Mouse (Mus musculus) spleen, adult 2 months (tissue): ENCODE results near the gene Coro1b. TPM values are rescaled to one million over a fixed set of nuclear protein-coding genes. Genes with fewer than 3 reads are reported as not detected.

Experiments used
- DNase-seq, 2 experiments: peaks; one replicate each; pipeline versions ENCODE4 v3.0.0 to v3.0.0-alpha.2; 2012 to 2021; ENCODE audit warnings: low spot score in 2 of 2, low read depth in 1 of 2
- H3K27ac ChIP-seq: fragments of 200-500 bp; 2 replicates; pipeline ENCODE4 v1.5.1; 2012; ENCODE audit warnings: low read length, inconsistent platforms; ENCODE audit not compliant: insufficient read depth
- H3K27me3 ChIP-seq: fragments of 200-500 bp; 2 replicates; pipeline ENCODE4 v1.6.1; 2012; ENCODE audit warnings: mild to moderate bottlenecking, moderate library complexity, low read length, inconsistent platforms; ENCODE audit not compliant: control insufficient read depth, insufficient read depth
- H3K36me3 ChIP-seq: fragments of 200-500 bp; 2 replicates; pipeline ENCODE4 v1.6.1; 2012; ENCODE audit warnings: mild to moderate bottlenecking, low read length, inconsistent platforms; ENCODE audit not compliant: control insufficient read depth, insufficient read depth
- H3K4me1 ChIP-seq: fragments of 200-500 bp; 2 replicates; pipeline ENCODE4 v1.6.1; 2011; ENCODE audit warnings: inconsistent platforms; ENCODE audit not compliant: control insufficient read depth, insufficient read depth, insufficient read length
- H3K4me3 ChIP-seq: fragments of 200-500 bp; 2 replicates; pipeline ENCODE4 v1.5.1; 2011; ENCODE audit warnings: mild to moderate bottlenecking, inconsistent platforms; ENCODE audit not compliant: insufficient read depth, insufficient read length; ENCODE audit errors: extremely low read depth
- CTCF ChIP-seq: fragments of 200-500 bp; IDR thresholded peaks from 2 replicates; pipeline ENCODE4 v1.5.1; 2011; ENCODE audit warnings: mild to moderate bottlenecking, inconsistent platforms; ENCODE audit not compliant: insufficient read depth, insufficient read length, insufficient replicate concordance; ENCODE audit errors: extremely low read depth
- POLR2A ChIP-seq: fragments of 200-500 bp; IDR thresholded peaks from 2 replicates; pipeline ENCODE4 v1.6.1; 2011; ENCODE audit warnings: low read depth, low read length, inconsistent platforms
- WGBS: fragments of 180-500 bp; shearing (Covaris S2); methylation state at CpG from one replicate; pipeline ENCODE4 v1.1.7; 2018; 5-methylcytosine and 5-hydroxymethylcytosine counted together
- polyA plus RNA-seq: library from polyadenylated mRNA; depleted of rRNA; stranded (reverse); fragments of >200 nt; gene quantifications from 2 replicates; pipeline ENCODE4 v1.2.3, GENCODE M21; 2012

Coro1b gene
- polyA plus RNA-seq, 1 experiment: 386 TPM

DNA sequence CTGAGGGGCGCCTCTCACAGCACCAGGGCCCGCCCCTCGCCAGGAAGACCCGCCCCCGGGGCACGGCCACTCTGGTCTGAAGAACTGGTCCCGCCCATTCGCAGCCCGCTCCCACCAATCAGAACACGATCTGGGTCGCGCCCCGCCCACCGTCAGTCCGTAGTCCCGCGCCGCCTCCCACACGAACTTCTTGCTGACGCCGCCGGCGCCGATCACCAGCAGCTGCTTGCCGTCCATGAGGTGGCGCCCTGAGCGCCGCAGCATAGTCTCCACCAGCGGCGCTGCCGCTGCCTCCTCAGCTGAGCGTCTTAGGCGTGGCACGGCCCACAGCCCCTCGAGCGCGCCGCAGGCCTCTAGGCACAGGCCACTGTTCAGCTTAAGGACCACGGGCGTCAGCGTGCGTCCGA, 21.0 kb downstream of the Coro1b start:
- Histone ChIP-seq H3K27me3 (no peaks in the 10 kb centered on the region), H3K4me1 (peaks cover 27% of the 10 kb centered on the region), H3K36me3 (no peaks in the 10 kb centered on the region), H3K4me3 (peak overlapping the region; percentile 57), H3K27ac (peak overlapping the region; percentile 91)
- WGBS: 1% methylated on average over 43 of the region's 43 CpGs
- DNase-seq: peak; percentile 95 to 99
- TF ChIP-seq POLR2A (peak; percentile 93), CTCF (peak; percentile 81)

DNA sequence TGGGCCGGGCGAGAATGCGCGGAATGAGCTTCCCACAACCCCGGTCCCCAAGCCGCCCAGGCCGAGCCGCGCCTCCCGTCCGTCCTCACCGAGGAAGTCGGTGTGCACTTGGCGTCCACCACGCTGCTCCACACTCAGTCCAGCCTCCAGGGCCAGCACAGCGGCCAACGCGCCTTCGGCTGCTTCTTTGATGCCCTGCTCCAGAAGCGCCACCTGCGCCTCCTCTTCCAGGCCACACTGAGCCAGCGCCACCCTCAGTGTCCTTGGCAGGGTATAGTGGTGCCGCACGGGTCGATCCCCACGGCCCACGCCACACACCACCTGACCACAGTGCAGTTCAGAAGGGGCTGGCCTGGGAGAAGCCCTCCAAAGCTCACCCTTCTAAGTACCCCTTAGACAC, 21.4 kb downstream of the Coro1b start:
- peak overlapping the region; percentile 91 for H3K27ac ChIP-seq
- H3K4me3 ChIP-seq: peak overlapping the region; percentile 57
- no peak for DNase-seq
- H3K36me3 ChIP-seq: no peaks in the 10 kb centered on the region
- no peaks in the 10 kb centered on the region for H3K27me3 ChIP-seq
- TF ChIP-seq CTCF: no peak
- no peak for TF ChIP-seq POLR2A
- 7% methylated on average over 27 of the region's 27 CpGs for WGBS
- H3K4me1 ChIP-seq: peaks cover 27% of the 10 kb centered on the region

DNA sequence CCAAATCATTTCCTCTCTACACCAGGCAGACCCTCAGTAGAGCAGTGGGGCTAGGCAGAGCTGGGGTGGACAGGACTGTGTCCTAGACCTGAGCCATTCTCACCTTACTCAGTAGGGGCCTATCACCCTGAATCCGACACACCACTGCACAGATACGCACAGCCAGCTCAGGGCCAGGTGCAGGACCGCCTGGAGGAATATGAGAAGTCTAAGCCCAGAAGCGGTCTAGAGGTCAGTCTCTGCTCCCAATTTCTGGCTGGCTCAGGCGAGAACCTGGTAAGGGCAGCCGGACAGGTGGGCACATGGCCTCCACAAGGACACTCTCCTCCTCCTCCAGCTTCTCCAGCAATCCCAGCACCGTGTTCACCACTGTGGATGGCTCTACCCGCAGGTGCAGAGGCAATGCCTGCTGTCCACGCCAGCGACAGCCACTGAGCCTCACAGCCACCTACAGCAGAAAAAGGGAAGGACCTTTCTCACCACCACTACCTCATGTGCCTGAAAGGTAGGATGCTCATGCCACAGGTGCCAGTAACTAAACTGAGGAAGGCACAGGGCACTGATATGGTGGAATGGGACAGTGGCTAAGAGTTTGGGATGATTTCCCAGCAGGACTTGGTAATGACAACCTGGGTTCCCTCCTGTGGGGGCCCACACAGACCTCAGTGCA, 22.4 kb downstream of the Coro1b start:
- no peak for DNase-seq
- whole genome bisulfite sequencing: 77% methylated on average over 10 of the region's 10 CpGs
- Histone ChIP-seq H3K27ac (peak overlapping the region; percentile 65), H3K4me1 (peaks cover 27% of the 10 kb centered on the region), H3K4me3 (no peak overlapping the region), H3K27me3 (no peaks in the 10 kb centered on the region), H3K36me3 (no peaks in the 10 kb centered on the region)
- no peak for TF ChIP-seq POLR2A
- no peak for TF ChIP-seq CTCF

DNA sequence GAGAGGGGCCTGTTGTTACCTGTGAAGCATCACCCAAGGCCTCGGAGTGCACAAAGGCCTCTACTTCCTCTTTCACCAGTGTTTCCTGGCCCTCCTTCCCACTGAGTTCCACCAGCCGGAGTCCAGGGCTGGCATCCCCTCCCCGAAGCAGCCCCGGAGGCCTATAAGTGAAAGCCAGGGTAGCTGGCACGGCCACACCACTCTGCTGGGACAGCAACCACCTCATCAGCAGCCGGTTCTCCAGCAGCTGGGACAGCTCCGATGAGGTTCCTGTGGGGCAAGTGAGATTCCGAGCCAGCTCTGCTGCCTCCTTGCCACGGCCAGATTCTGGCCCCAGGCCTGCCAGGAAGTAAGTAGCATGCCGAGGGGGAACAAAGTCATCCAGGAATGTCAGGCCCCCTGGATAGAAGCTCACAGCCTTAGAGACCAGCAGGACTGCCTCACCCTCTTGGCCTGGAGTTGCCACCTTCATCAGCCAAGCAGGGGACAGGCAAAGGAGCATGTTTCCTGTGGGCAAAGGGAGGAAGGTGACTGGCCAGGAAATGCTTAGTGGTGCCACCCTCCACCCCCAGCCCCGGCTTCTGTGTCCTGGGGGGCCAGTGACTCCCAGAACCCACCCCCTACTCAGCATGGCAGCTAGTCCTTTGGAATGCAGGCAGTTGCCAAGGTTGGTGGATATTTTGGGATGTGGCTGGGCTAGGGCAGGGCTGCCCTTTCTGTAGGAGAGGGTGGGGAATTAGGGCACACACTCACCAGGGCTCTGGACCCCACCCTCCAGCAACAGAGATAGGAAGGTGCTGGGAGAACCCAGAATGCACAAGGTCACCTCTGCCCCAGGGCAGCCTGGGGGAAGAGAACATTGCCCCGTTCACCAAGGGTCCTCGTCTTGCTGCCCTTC, 23.2 kb downstream of the Coro1b start:
- Histone ChIP-seq H3K27me3 (no peaks in the 10 kb centered on the region), H3K36me3 (no peaks in the 10 kb centered on the region; the same call in 1 of the 2 replicates), H3K4me3 (no peak overlapping the region), H3K27ac (peak overlapping the region; percentile 65), H3K4me1 (peaks cover 27% of the 10 kb centered on the region)
- DNase-seq: no peak
- TF ChIP-seq CTCF (no peak), POLR2A (no peak)
- 31% methylated on average over 13 of the region's 13 CpGs for WGBS

DNA sequence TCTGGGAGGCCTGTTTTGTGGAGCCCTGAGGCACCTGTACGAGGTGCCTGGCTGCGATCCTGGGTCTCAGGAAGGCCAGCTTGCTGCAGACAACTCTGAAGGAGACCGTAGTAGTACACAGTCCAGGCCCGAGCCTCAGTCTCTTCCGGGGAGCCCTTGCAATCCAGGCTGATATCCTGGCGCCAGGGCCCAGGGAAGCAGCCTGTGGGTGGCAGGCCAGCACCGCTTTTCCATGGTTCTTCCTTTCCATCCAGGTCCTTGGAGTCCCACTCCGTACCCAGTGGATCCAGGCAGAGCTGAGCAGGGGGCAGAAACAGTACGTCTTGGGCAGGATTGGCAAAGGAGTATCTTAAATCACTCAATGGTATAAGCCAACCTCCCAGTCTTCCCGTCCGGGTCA, 24.5 kb downstream of the Coro1b start:
- TF ChIP-seq CTCF (no peak), POLR2A (no peak)
- Histone ChIP-seq H3K4me3 (no peak overlapping the region), H3K4me1 (peaks cover 27% of the 10 kb centered on the region)

DNA sequence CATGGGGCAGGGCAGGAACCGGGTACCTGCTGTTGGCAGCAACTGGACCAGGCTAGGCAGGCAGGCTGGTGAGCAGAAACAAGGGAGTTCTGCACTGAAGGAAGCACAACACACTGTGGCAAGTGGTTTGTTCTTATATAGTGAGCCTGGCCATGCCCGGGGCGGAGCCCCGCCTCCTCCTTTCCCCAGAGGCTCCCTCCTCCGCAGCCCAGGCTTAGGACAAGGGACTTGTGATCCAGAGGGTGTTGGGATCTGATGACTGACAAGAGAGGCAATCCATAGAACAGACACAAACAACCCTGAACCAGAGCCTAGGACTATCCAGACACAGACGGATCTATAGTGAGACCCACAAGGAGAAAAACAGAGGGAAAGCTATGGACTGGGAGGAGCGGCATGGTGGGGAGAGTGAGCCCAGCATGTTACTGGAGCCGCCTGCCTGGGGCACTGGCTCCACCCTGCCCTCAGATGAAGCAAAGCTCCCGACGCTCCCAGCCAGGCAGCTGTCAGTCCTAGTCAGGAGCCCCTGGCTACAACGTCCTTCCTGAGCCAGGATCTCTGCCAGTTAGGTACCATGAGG, 27.0 kb downstream of the Coro1b start, which contains the start of gene Carns1:
Gene Carns1, minus strand, starts transcription at position 112 of the 580 bp plus-strand sequence.
- DNase-seq: no peak
- no peaks in the 10 kb centered on the region for H3K27me3 ChIP-seq
- WGBS: 73% methylated on average over 11 of the region's 11 CpGs
- peaks cover 19% of the 10 kb centered on the region; the same call in 1 of the 2 replicates for H3K4me1 ChIP-seq
- H3K27ac ChIP-seq: no peak within 1 kb of the TSS
- no peak for TF ChIP-seq POLR2A
- TF ChIP-seq CTCF: no peak
- H3K4me3 ChIP-seq: no peak within 1 kb of the TSS
- peaks cover 7% of the 10 kb centered on the region for H3K36me3 ChIP-seq

More for the DNA sequence above, 24.5 kb downstream of the Coro1b start:
- 89% methylated on average over 11 of the region's 11 CpGs for WGBS
- Histone ChIP-seq H3K27ac (no peak overlapping the region), H3K27me3 (no peaks in the 10 kb centered on the region), H3K36me3 (no peaks in the 10 kb centered on the region; the same call in 1 of the 2 replicates)
- no peak for DNase-seq
